Mouse (Mus musculus) heart, embryonic 14.5 days (tissue): ENCODE measurements around the gene Fat2. TPM values are rescaled to one million over a fixed set of nuclear protein-coding genes. Genes with fewer than 3 reads are reported as not detected.

ENCODE experiments used
- ATAC-seq: fragments of 200-750 bp; cut with Nextera tagmentation; 2 replicates; pipeline ENCODE4 v1.8.0; 2017; ENCODE audit warnings: low read depth, moderate TSS enrichment; ENCODE audit not compliant: insufficient number of reproducible peaks, insufficient read depth, low FRiP score
- H3K27ac ChIP-seq, 2 experiments: fragments of 200-500 bp in 1 of 2; fragments of 300-500 bp in 1 of 2; sonication (generic) in 1 of 2; replicated peaks in 1 of 2; 2 replicates each; pipeline ENCODE4 v1.5.1; 2012 to 2014; ENCODE audit warnings: low read depth in 2 of 2, low read length in 2 of 2, control low read depth in 1 of 2, mild to moderate bottlenecking in 1 of 2, mixed read lengths in 1 of 2; ENCODE audit not compliant: control insufficient read depth in 1 of 2, insufficient read depth in 1 of 2
- H3K27me3 ChIP-seq: fragments of 300-500 bp; sonication (generic); 2 replicates; pipeline ENCODE4 v1.6.1; 2014; ENCODE audit warnings: mild to moderate bottlenecking, low read length, control low read depth; ENCODE audit not compliant: control insufficient read depth, insufficient read depth
- H3K36me3 ChIP-seq: fragments of 300-500 bp; sonication (generic); 2 replicates; pipeline ENCODE4 v1.6.1; 2014; ENCODE audit warnings: mild to moderate bottlenecking, control low read depth, low read length, mixed read lengths; ENCODE audit not compliant: control insufficient read depth, insufficient read depth
- H3K4me1 ChIP-seq, 2 experiments: fragments of 200-500 bp in 1 of 2; fragments of 300-500 bp in 1 of 2; sonication (generic) in 1 of 2; 2 replicates each; pipeline ENCODE4 v1.6.1; 2012 to 2014; ENCODE audit warnings: low read length in 2 of 2, control low read depth in 1 of 2, mixed read lengths in 1 of 2; ENCODE audit not compliant: control insufficient read depth in 2 of 2, insufficient read depth in 2 of 2
- H3K4me2 ChIP-seq: fragments of 300-500 bp; sonication (generic); 2 replicates; pipeline ENCODE4 v1.6.1; 2014; ENCODE audit warnings: mild to moderate bottlenecking, low read length
- H3K4me3 ChIP-seq, 2 experiments: fragments of 200-500 bp in 1 of 2; fragments of 300-500 bp in 1 of 2; sonication (generic) in 1 of 2; 2 replicates each; pipeline ENCODE4 v1.5.1; 2012 to 2014; ENCODE audit warnings: low read length in 2 of 2, mild to moderate bottlenecking in 2 of 2, control low read depth in 1 of 2, low read depth in 1 of 2, moderate library complexity in 1 of 2; ENCODE audit not compliant: control insufficient read depth in 1 of 2, insufficient read depth in 1 of 2
- H3K9ac ChIP-seq: fragments of 300-500 bp; sonication (generic); 2 replicates; pipeline ENCODE4 v1.6.1; 2014; ENCODE audit warnings: mild to moderate bottlenecking, low read length
- H3K9me3 ChIP-seq: fragments of 300-500 bp; sonication (generic); 2 replicates; pipeline ENCODE4 v1.6.1; 2016; ENCODE audit warnings: low read length, control low read depth; ENCODE audit not compliant: control insufficient read depth
- WGBS: fragments of 180-500 bp; shearing (Covaris S2); extraction: QIAGEN DNeasy Blood & Tissue Kit; methylation state at CpG from one replicate; pipeline ENCODE4 v1.1.7; 2014; 5-methylcytosine and 5-hydroxymethylcytosine counted together
- polyA plus RNA-seq: library from polyadenylated mRNA; unstranded; fragments of >200 nt; fragmentation: Nextera tagmentation; extraction: Ambion mirVana; gene quantifications from 2 replicates; pipeline ENCODE4 v1.2.1, GENCODE M21; 2014

Gene Fat2
- polyA plus RNA-seq = not detected in 2 replicates

GRCm38 (mm10) chr11:55336101-55336891, at the start of gene Fat2:
Gene Fat2, minus strand, starts transcription at chr11:55336564.
- Histone ChIP-seq H3K36me3 (no peaks in the 10 kb centered on the region), H3K4me1 (no peaks in the 10 kb centered on the region), H3K4me2 (no peak within 1 kb of the TSS), H3K27me3 (peaks cover 3% of the 10 kb centered on the region; the same call in 1 of the 2 replicates), H3K27ac (no peak within 1 kb of the TSS), H3K9ac (no peak within 1 kb of the TSS), H3K4me3 (no peak within 1 kb of the TSS), H3K9me3 (no peaks in the 10 kb centered on the region)
- WGBS = 44% methylated on average over 13 of the region's 13 CpGs
- no peak for ATAC-seq

- no peak overlapping the region for H3K4me3 ChIP-seq
- H3K27me3 ChIP-seq = peaks cover 3% of the 10 kb centered on the region; the same call in 1 of the 2 replicates
- no peaks in the 10 kb centered on the region for H3K36me3 ChIP-seq
- no peak for ATAC-seq
- no peak overlapping the region for H3K9ac ChIP-seq
- no peak overlapping the region for H3K4me2 ChIP-seq
- WGBS = 27% methylated on average over 6 of the region's 6 CpGs
- H3K9me3 ChIP-seq = no peaks in the 10 kb centered on the region
- no peak overlapping the region for H3K27ac ChIP-seq
- peaks cover 13% of the 10 kb centered on the region in 2 experiments for H3K4me1 ChIP-seq
Measured at GRCm38 (mm10) chr11:55383463-55384045, 47.2 kb upstream of the Fat2 start.

- H3K9ac ChIP-seq = 0 out of 2 replicates have a peak overlapping the region, but pooled peaks have one; percentile 21
- 0 out of 4 replicates have a peak overlapping the region, but pooled peaks of 1 of the 2 experiments have one; percentile 24 for H3K27ac ChIP-seq
- H3K36me3 ChIP-seq = no peaks in the 10 kb centered on the region
- peaks cover 15 to 18% of the 10 kb centered on the region in 2 experiments for H3K4me1 ChIP-seq
- H3K27me3 ChIP-seq = peaks cover 3% of the 10 kb centered on the region; the same call in 1 of the 2 replicates
- WGBS = 7% methylated on average over 6 of the region's 6 CpGs
- no peaks in the 10 kb centered on the region for H3K9me3 ChIP-seq
- no peak overlapping the region for H3K4me3 ChIP-seq
- ATAC-seq = no peak
- H3K4me2 ChIP-seq = peak overlapping the region; percentile 23; the same call in 1 of the 2 replicates
Measured at GRCm38 (mm10) chr11:55380908-55381307, 44.5 kb upstream of the Fat2 start.

- no peaks in the 10 kb centered on the region for H3K9me3 ChIP-seq
- 28% methylated on average over 5 of the region's 5 CpGs for WGBS
- peaks cover 3% of the 10 kb centered on the region; the same call in 1 of the 2 replicates for H3K27me3 ChIP-seq
- H3K36me3 ChIP-seq = no peaks in the 10 kb centered on the region
- no peak overlapping the region for H3K4me2 ChIP-seq
- H3K9ac ChIP-seq = no peak overlapping the region
- peak; percentile 58 for ATAC-seq
- H3K4me3 ChIP-seq = no peak overlapping the region
- H3K27ac ChIP-seq = 0 out of 4 replicates have a peak overlapping the region, but pooled peaks of 1 of the 2 experiments have one; percentile 14
- H3K4me1 ChIP-seq = peaks cover 15 to 18% of the 10 kb centered on the region in 2 experiments
Measured at GRCm38 (mm10) chr11:55378371-55378770, 42.0 kb upstream of the Fat2 start.

GRCm38 (mm10) chr11:55373838-55374237, 37.5 kb upstream of the Fat2 start:
- H3K4me3 ChIP-seq = no peak overlapping the region
- H3K9me3 ChIP-seq = no peaks in the 10 kb centered on the region
- H3K9ac ChIP-seq = no peak overlapping the region
- H3K4me2 ChIP-seq = no peak overlapping the region
- peaks cover 5 to 7% of the 10 kb centered on the region in 2 experiments for H3K4me1 ChIP-seq
- H3K36me3 ChIP-seq = no peaks in the 10 kb centered on the region
- no peak for ATAC-seq
- WGBS = 50% methylated on average over 6 of the region's 6 CpGs
- H3K27ac ChIP-seq = no peak overlapping the region
- H3K27me3 ChIP-seq = no peaks in the 10 kb centered on the region

- WGBS = 67% methylated on average over 12 of the region's 12 CpGs
- no peak for ATAC-seq
Measured at GRCm38 (mm10) chr11:55373373-55373772, 37.0 kb upstream of the Fat2 start.

GRCm38 (mm10) chr11:55372001-55372400, 35.6 kb upstream of the Fat2 start:
- Histone ChIP-seq H3K9ac (no peak overlapping the region), H3K4me2 (no peak overlapping the region), H3K27me3 (no peaks in the 10 kb centered on the region), H3K4me1 (no peaks in the 10 kb centered on the region; a peak in 2 of 4 replicates), H3K9me3 (no peaks in the 10 kb centered on the region), H3K4me3 (no peak overlapping the region), H3K27ac (no peak overlapping the region), H3K36me3 (no peaks in the 10 kb centered on the region)
- 54% methylated on average over 6 of the region's 6 CpGs for WGBS
- ATAC-seq = no peak

More at GRCm38 (mm10) chr11:55373373-55373772, 37.0 kb upstream of the Fat2 start:
- H3K9ac ChIP-seq = no peak overlapping the region
- H3K4me2 ChIP-seq = no peak overlapping the region
- no peak overlapping the region for H3K27ac ChIP-seq
- H3K9me3 ChIP-seq = no peaks in the 10 kb centered on the region
- H3K27me3 ChIP-seq = no peaks in the 10 kb centered on the region
- no peaks in the 10 kb centered on the region for H3K36me3 ChIP-seq
- no peak overlapping the region for H3K4me3 ChIP-seq
- peaks cover under 1 to 3% of the 10 kb centered on the region in 2 experiments; a peak in 3 of 4 replicates for H3K4me1 ChIP-seq
